In the genomic region with DNA sequence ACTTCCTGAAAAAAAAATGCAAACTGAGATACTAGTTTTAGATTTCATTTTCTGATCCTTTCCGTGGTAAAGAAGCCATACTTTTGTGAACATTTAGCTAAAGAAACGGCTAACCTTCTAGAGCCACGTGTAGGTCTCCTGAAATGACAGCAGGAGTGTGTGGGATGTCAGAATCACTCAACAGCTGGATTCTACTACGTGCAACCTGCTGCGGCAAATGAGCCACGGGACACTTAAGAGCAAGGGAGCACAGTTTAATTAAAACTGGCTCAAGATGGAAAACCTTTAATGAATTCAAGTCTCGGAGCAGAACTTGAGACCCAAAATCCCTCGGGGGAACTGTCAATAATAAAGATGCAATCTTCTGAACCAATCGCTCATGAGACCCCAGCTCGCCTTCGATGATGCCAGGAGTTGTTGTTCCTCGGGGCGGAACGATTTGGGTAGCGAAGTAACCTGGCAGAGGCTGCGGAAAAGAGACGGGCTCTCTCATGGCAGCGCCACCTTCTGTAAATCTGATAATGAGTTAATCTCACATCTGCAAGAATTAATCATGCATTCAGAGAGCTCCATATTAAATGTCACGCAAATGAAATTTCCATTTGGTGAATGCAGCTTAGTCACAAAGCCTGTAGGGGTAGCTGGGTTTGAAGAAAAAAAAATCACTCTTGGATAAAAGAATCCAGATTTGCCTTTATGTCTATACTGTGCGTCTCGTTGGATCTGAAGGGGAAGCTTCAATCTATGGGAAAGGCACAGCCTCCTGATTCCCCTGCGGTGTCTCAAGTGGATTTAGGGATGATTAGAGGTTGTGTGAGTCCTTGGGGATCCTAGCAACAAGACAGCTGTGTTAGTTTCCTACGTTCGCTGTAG, we compare ENCODE assay signal across 9 mouse cellular contexts.
A peak's percentile ranks its signal among the peaks of the same experiment; 100 is the strongest.
DNase-seq lines count a peak whose midpoint lies in the region; ATAC-seq and TF ChIP-seq lines count a peak whose summit lies in the region.
"Had no signal": no experiment of that assay in that cellular context is flagged by ENCODE, and none has a peak within 500 bp of the region (broad histone marks: within the 10 kb centered on the region; RNA-seq: fewer than 3 reads in every experiment).

No protein-coding gene starts in this region.

- peak; percentile 9; the same call in 1 of the 2 replicates for TF ChIP-seq CTCF in gastrocnemius, adult 2 months (IDR thresholded peaks at IDR 0.05)
- TF ChIP-seq CTCF in kidney, adult 2 months (conservative IDR thresholded peaks at IDR 0.05; ENCODE audit: insufficient read depth, insufficient read length, low read depth, low read length), result no peak
- peak; percentile 58 for TF ChIP-seq CTCF in midbrain, postnatal 0 days (IDR thresholded peaks at IDR 0.05)

- no peak for ATAC-seq in embryonic facial prominence, embryonic 15.5 days (ENCODE audit: insufficient number of reproducible peaks, low FRiP score, low TSS enrichment, low read depth)
- ATAC-seq in midbrain, postnatal 0 days (ENCODE audit: low FRiP score), result peak; percentile 38
- ATAC-seq in monocyte, adult 5-6 weeks (replicated peaks; ENCODE audit: insufficient number of reproducible peaks, low FRiP score, low TSS enrichment, poor library complexity, severe bottlenecking), result no peak
- ATAC-seq in megakaryocyte-erythroid progenitor cell, adult 5-6 weeks (replicated peaks; ENCODE audit: low FRiP score, low TSS enrichment, poor library complexity, severe bottlenecking), result no peak

- no peak for DNase-seq in gastrocnemius, adult 2 months
- DNase-seq in gastrocnemius, postnatal 14 days, result no peak
- peak; percentile 29 for DNase-seq in kidney, adult 2 months
- peak; percentile 71 for DNase-seq in midbrain, postnatal 0 days (ENCODE audit: low spot score)
- DNase-seq in embryo, embryonic 11 days, result no peak
- DNase-seq: lung, embryonic 14.5 days had no signal

- peaks cover 8% of the 10 kb centered on the region; the same call in 1 of the 2 replicates for H3K4me1 ChIP-seq in embryonic facial prominence, embryonic 15.5 days
- H3K4me1 ChIP-seq in kidney, adult 2 months (ENCODE audit: control insufficient read depth, insufficient read depth, low read length), result peaks cover 5% of the 10 kb centered on the region; the same call in 1 of the 2 replicates
- no peaks in the 10 kb centered on the region for H3K4me1 ChIP-seq in midbrain, postnatal 0 days (ENCODE audit: insufficient read depth, low read length)

- no peak for TF ChIP-seq POLR2A in kidney, adult 2 months (IDR thresholded peaks at IDR 0.05; ENCODE audit: low read depth, low read length)

- no peak overlapping the region for H3K27ac ChIP-seq in gastrocnemius, adult 2 months
- H3K27ac ChIP-seq in embryonic facial prominence, embryonic 15.5 days (replicated peaks), result no peak overlapping the region
- H3K27ac ChIP-seq in kidney, adult 2 months (ENCODE audit: insufficient read depth, low read depth, low read length), result no peak overlapping the region
- H3K27ac ChIP-seq in midbrain, postnatal 0 days (ENCODE audit: low read depth, low read length), result no peak overlapping the region

- no peak overlapping the region for H3K4me3 ChIP-seq in gastrocnemius, adult 2 months
- no peak overlapping the region for H3K4me3 ChIP-seq in embryonic facial prominence, embryonic 15.5 days (replicated peaks)
- no peak overlapping the region for H3K4me3 ChIP-seq in kidney, adult 2 months (ENCODE audit: insufficient read depth, low read depth, low read length)
- peak overlapping the region; percentile 23 for H3K4me3 ChIP-seq in midbrain, postnatal 0 days (ENCODE audit: low read depth, low read length)

- H3K4me2 ChIP-seq in embryonic facial prominence, embryonic 15.5 days (replicated peaks), result peak overlapping the region; percentile 30
- H3K4me2 ChIP-seq in midbrain, postnatal 0 days (ENCODE audit: low read depth, low read length, poor library complexity, severe bottlenecking), result peak overlapping the region; percentile 45
- H3K4me2 ChIP-seq: lung, embryonic 14.5 days had no signal

- H3K9me3 ChIP-seq in embryonic facial prominence, embryonic 15.5 days (replicated peaks), result no peaks in the 10 kb centered on the region
- H3K9me3 ChIP-seq in midbrain, postnatal 0 days (ENCODE audit: low read length), result no peaks in the 10 kb centered on the region

- 35% methylated on average over 24 of the region's 24 CpGs for WGBS in embryonic facial prominence, embryonic 15.5 days
- 42% methylated on average over 24 of the region's 24 CpGs for WGBS in kidney, adult 2 months
- 21% methylated on average over 24 of the region's 24 CpGs for WGBS in midbrain, postnatal 0 days

- H3K9ac ChIP-seq in embryonic facial prominence, embryonic 15.5 days, result no peak overlapping the region; the same call in 1 of the 2 replicates
- H3K9ac ChIP-seq in midbrain, postnatal 0 days (replicated peaks; ENCODE audit: low read length, poor library complexity, severe bottlenecking), result no peak overlapping the region
- H3K9ac ChIP-seq: lung, embryonic 14.5 days had no signal

- no peaks in the 10 kb centered on the region for H3K36me3 ChIP-seq in embryonic facial prominence, embryonic 15.5 days
- H3K36me3 ChIP-seq in kidney, adult 2 months (ENCODE audit: control insufficient read depth, insufficient read depth, low read length), result no peaks in the 10 kb centered on the region
- no peaks in the 10 kb centered on the region for H3K36me3 ChIP-seq in midbrain, postnatal 0 days (ENCODE audit: insufficient read depth, low read length)

- intact Hi-C loops in gastrocnemius, adult 2 months (cut with DNase I), result no loop called here
- intact Hi-C loops in gastrocnemius, postnatal 14 days (cut with DNase I; ENCODE audit: low total_unique reads), result no loop called here

- no peaks in the 10 kb centered on the region for H3K27me3 ChIP-seq in embryonic facial prominence, embryonic 15.5 days
- no peaks in the 10 kb centered on the region for H3K27me3 ChIP-seq in kidney, adult 2 months (replicated peaks; ENCODE audit: control insufficient read depth, insufficient read depth, low read length)
- no peaks in the 10 kb centered on the region for H3K27me3 ChIP-seq in midbrain, postnatal 0 days (ENCODE audit: insufficient read depth, low read length)

Comparison
In these comparisons a context has a peak if more than half of its experiments do, and no peak if none do; other contexts are left out.
1. DNase-seq: peak in kidney, adult 2 months (single experiment) and midbrain, postnatal 0 days (single experiment); none in gastrocnemius, adult 2 months (single experiment), gastrocnemius, postnatal 14 days (single experiment) and embryo, embryonic 11 days (single experiment).